Mouse (Mus musculus): ENCODE results near the gene 6030452D12Rik. TPM values are rescaled to one million over a fixed set of nuclear protein-coding genes. Genes with fewer than 3 reads are reported as not detected.

Gene 6030452D12Rik
- polyA plus RNA-seq, 1 experiment from 2014 or later: not detected

DNA sequence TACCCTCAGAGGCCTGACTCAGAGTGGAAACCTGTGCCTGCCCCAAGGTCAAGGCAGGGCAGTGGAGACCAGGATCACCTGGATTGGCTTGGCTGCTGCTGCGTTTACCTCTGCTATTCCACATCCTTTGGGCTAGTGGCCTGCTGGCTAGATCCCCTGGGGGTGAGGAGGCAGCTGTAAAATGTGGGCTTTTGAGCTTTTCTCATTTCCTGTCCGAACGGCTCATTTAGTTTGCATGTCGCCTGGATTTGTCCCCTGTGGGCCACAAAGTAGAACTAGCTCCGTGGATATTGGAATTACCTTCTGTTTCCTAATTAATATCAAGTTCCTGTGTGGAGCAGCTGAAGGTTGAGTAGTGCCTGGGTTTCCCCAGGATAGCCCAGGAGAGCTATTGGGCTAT, 38.9 kb downstream of the 6030452D12Rik start:
- no peaks in the 10 kb centered on the region for H3K27me3 ChIP-seq (replicated peaks)
- WGBS: 67% methylated on average over 5 of the region's 5 CpGs
- H3K4me3 ChIP-seq: no peak overlapping the region
- ATAC-seq (ENCODE audit: insufficient number of reproducible peaks, low FRiP score): no peak
- no peaks in the 10 kb centered on the region for H3K9me3 ChIP-seq (replicated peaks)
- no peak overlapping the region for H3K4me2 ChIP-seq
- no peaks in the 10 kb centered on the region for H3K4me1 ChIP-seq (replicated peaks)
- H3K9ac ChIP-seq: no peak overlapping the region
- no peak overlapping the region for H3K27ac ChIP-seq (ENCODE audit: poor library complexity, severe bottlenecking)
- H3K36me3 ChIP-seq: peaks cover 78% of the 10 kb centered on the region

DNA sequence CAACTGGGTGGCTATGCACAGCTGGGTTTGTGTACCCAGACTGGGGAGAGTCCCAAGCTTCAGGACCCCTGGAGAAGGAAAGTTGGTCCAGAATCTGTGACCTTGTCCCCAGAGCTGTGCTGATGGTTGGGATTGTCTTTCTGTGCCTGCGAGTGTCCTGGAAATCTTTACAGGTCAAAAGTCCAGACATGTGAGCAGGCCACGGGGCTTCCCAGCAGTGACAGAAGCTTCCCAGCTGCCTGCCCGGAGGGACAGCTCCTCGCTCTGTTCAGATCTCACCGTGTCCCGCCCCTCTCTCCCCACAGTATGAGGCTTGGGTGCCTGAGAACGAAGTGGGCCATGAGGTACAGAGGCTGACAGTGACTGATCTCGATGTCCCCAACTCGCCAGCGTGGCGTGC, 40.7 kb downstream of the 6030452D12Rik start:
- Histone ChIP-seq H3K36me3 (peaks cover 96% of the 10 kb centered on the region), H3K27ac (ENCODE audit: poor library complexity, severe bottlenecking) (no peak overlapping the region), H3K9ac (no peak overlapping the region), H3K27me3 (replicated peaks) (no peaks in the 10 kb centered on the region), H3K4me3 (no peak overlapping the region), H3K9me3 (replicated peaks) (no peaks in the 10 kb centered on the region), H3K4me1 (replicated peaks) (no peaks in the 10 kb centered on the region), H3K4me2 (no peak overlapping the region)
- no peak for ATAC-seq (ENCODE audit: insufficient number of reproducible peaks, low FRiP score)
- 76% methylated on average over 11 of the region's 11 CpGs for WGBS

DNA sequence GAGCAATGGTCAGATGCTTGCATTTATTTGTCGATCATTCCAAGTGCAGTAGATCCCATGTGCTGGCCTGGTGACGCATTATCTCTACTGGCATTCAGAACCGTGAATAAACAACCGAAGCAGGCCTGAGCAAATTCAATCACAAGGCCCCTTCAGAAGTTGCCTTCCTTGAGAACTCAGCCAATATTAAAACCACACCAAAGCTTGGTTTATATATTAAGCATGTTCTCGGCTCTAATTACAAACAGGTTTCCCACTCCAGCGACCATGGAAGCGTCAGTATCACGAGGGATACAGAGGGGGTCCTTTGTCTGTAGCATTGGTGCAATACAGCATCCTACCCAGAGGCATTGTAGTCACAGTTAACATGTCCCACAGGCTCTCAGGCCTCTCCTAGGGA, 42.7 kb downstream of the 6030452D12Rik start:
- no peak overlapping the region for H3K9ac ChIP-seq
- 80% methylated on average over 8 of the region's 8 CpGs for WGBS
- ATAC-seq (ENCODE audit: insufficient number of reproducible peaks, low FRiP score): no peak
- H3K4me2 ChIP-seq: no peak overlapping the region
- no peak overlapping the region for H3K27ac ChIP-seq (ENCODE audit: poor library complexity, severe bottlenecking)
- H3K27me3 ChIP-seq (replicated peaks): no peaks in the 10 kb centered on the region
- no peaks in the 10 kb centered on the region for H3K9me3 ChIP-seq (replicated peaks)
- no peaks in the 10 kb centered on the region for H3K4me1 ChIP-seq (replicated peaks)
- peaks cover 95% of the 10 kb centered on the region for H3K36me3 ChIP-seq
- no peak overlapping the region for H3K4me3 ChIP-seq

DNA sequence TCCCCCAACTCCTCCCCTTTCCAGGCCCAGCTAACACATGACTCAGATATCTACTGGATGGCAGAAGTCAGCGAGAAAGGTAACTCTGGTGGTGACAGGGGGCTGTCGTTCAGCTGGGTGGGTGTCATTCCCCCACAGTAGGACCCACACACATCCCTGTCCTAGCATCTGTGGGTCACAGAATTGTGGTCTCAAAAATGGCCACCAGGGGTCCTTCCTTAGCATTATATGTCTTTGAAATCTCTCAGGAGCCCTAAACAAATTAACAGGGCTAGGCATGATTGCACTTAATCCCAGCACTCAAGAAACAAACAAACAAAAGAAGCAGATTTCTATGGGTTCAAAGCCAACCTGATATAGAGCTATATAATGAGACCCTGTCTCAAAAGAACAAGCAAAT, 44.8 kb downstream of the 6030452D12Rik start:
- Histone ChIP-seq H3K4me3 (no peak overlapping the region), H3K27ac (ENCODE audit: poor library complexity, severe bottlenecking) (no peak overlapping the region), H3K9me3 (replicated peaks) (no peaks in the 10 kb centered on the region), H3K4me2 (no peak overlapping the region), H3K9ac (no peak overlapping the region), H3K36me3 (peaks cover 80% of the 10 kb centered on the region), H3K27me3 (replicated peaks) (no peaks in the 10 kb centered on the region), H3K4me1 (replicated peaks) (no peaks in the 10 kb centered on the region)
- no peak for ATAC-seq (ENCODE audit: insufficient number of reproducible peaks, low FRiP score)
- WGBS: 84% methylated on average over 2 of the region's 2 CpGs

DNA sequence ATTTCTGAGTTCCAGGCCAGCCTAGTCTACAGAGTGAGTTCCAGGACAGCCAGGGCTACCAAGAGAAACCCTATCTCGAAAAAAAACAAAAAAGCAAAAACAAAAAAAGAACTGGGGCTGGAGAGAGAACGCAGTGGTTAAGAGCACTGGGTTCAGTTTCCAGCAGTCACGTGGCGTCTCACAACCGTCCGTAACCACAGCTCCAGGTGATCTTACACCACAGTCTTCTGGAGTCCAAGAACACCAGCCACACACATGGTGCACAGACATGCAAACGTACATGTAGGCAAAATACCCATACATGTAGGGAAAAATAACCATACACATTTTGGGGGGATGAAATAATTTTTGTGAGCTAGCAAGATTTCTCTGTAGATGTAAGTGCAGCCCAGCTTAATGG, 46.4 kb downstream of the 6030452D12Rik start:
- ATAC-seq (ENCODE audit: insufficient number of reproducible peaks, low FRiP score): no peak
- no peak overlapping the region for H3K27ac ChIP-seq (ENCODE audit: poor library complexity, severe bottlenecking)
- H3K27me3 ChIP-seq (replicated peaks): no peaks in the 10 kb centered on the region
- H3K9me3 ChIP-seq (replicated peaks): no peaks in the 10 kb centered on the region
- peaks cover 76% of the 10 kb centered on the region for H3K36me3 ChIP-seq
- H3K4me2 ChIP-seq: no peak overlapping the region
- 87% methylated on average over 7 of the region's 7 CpGs for WGBS
- H3K4me1 ChIP-seq (replicated peaks): no peaks in the 10 kb centered on the region
- H3K9ac ChIP-seq: no peak overlapping the region
- no peak overlapping the region for H3K4me3 ChIP-seq

DNA sequence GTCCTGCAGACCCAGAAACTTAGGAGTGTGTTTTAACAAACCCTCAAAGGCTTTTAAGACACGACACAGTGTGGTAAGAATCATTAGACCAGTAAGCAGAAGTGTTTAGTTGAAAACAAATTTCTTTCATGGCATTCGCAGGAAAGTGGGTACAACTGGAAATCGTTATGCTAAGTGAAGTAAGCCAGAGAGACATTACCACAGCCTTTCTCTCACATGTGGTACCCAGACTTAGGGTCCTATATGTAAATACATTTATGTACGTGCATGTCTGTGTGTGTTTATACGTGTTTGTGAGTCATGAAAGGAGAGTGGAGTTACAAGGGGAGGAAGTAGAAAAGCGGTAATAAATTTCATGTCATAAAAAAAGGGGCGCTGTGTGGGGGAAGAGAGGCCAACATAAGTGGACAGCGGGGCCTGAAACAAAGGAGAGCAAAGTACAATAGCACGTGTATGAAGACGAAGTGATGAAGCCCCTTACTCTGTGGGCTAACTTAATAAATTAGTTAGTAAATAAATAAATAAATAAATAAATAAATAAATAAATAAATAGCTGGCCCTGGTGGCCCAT, 48.1 kb downstream of the 6030452D12Rik start:
- no peak overlapping the region for H3K4me3 ChIP-seq
- H3K9me3 ChIP-seq (replicated peaks): no peaks in the 10 kb centered on the region
- 83% methylated on average over 10 of the region's 10 CpGs for WGBS
- no peak overlapping the region for H3K4me2 ChIP-seq
- H3K9ac ChIP-seq: no peak overlapping the region
- peaks cover 79% of the 10 kb centered on the region for H3K36me3 ChIP-seq
- H3K4me1 ChIP-seq (replicated peaks): no peaks in the 10 kb centered on the region
- no peak overlapping the region for H3K27ac ChIP-seq (ENCODE audit: poor library complexity, severe bottlenecking)
- ATAC-seq (ENCODE audit: insufficient number of reproducible peaks, low FRiP score): no peak
- no peaks in the 10 kb centered on the region for H3K27me3 ChIP-seq (replicated peaks)

DNA sequence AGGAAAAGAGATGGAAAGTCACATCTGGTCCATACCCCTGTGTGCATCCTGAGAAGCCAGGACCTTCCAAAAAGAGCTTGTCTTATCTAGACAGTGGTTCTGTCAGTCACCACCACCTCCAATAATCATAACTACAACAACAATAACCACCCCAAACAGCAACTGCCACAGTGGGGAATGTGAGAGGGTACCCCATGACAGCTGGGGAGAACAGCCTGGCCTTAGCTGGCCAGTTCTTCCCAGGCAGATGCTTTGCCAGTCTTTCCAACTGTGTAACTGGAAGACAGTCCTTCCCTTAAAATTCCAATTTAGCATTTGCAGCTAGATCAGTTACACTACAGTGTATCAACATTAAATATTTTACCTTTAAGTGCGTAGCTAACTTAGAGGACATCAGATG, 50.6 kb downstream of the 6030452D12Rik start:
- H3K9ac ChIP-seq: no peak overlapping the region
- no peaks in the 10 kb centered on the region for H3K27me3 ChIP-seq (replicated peaks)
- no peaks in the 10 kb centered on the region for H3K4me1 ChIP-seq (replicated peaks)
- no peak overlapping the region for H3K4me3 ChIP-seq
- peaks cover 77% of the 10 kb centered on the region for H3K36me3 ChIP-seq
- no peak overlapping the region for H3K27ac ChIP-seq (ENCODE audit: poor library complexity, severe bottlenecking)
- WGBS: 96% methylated on average over 1 of the region's 1 CpGs
- H3K4me2 ChIP-seq: no peak overlapping the region
- H3K9me3 ChIP-seq (replicated peaks): peaks cover 5% of the 10 kb centered on the region
- no peak for ATAC-seq (ENCODE audit: insufficient number of reproducible peaks, low FRiP score)

DNA sequence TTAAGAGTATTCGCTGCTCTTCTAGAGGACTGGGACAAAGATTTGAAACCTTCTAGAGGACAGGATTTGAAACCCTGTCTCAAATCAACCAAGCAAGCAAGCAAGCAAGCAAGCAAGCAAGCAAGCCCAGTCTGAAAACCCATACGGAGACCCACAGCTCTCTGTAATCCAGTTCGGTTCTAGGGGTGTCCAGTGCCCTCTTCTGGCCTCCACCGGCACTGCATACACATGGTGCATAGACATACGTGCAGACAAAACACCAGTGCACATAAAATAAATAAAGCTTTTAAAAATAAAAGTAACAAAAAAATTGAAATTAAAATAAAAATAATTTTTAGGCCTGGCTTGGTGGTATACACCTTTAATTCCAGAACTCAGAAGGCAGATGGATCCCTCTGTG, 53.7 kb downstream of the 6030452D12Rik start:
- H3K4me3 ChIP-seq: no peak overlapping the region
- no peak for ATAC-seq (ENCODE audit: insufficient number of reproducible peaks, low FRiP score)
- H3K36me3 ChIP-seq: peaks cover 78% of the 10 kb centered on the region
- 95% methylated on average over 5 of the region's 5 CpGs for WGBS
- H3K27ac ChIP-seq (ENCODE audit: poor library complexity, severe bottlenecking): no peak overlapping the region
- no peaks in the 10 kb centered on the region for H3K27me3 ChIP-seq (replicated peaks)
- peaks cover 9% of the 10 kb centered on the region for H3K9me3 ChIP-seq (replicated peaks)
- H3K4me2 ChIP-seq: no peak overlapping the region
- no peaks in the 10 kb centered on the region for H3K4me1 ChIP-seq (replicated peaks)
- no peak overlapping the region for H3K9ac ChIP-seq

DNA sequence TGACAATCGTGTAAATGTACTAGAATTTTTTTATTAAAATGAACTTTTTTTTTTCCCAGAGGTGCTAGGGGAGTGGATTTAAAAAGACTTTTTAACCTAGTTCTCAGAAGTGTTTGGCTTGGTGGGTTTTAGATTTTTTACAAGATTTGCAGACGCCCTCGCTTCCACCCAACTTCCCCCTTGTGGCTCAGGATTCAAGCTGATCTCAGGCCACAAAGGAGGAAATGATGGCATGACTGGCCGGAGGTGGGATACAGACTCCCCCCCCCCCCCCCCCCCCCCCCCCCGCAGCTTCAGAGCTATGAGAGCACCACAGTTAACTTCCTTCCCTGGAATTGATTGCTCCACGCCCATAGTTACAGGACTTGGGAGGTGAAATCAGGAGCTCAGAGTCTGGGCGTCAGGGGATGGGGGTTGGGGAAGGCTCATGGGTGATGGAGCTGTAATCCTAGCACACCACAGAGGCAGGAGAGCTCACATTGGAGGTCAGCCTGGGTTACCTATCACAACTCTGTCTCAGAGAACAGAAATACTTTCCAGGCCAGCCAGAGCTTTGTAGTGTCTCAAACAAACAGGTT, 55.8 kb downstream of the 6030452D12Rik start:
- no peaks in the 10 kb centered on the region for H3K27me3 ChIP-seq (replicated peaks)
- 71% methylated on average over 6 of the region's 7 CpGs for WGBS
- peaks cover 7% of the 10 kb centered on the region for H3K4me1 ChIP-seq (replicated peaks)
- no peak for ATAC-seq (ENCODE audit: insufficient number of reproducible peaks, low FRiP score)
- peaks cover 68% of the 10 kb centered on the region for H3K36me3 ChIP-seq
- H3K4me3 ChIP-seq: no peak overlapping the region
- H3K9me3 ChIP-seq (replicated peaks): peaks cover 9% of the 10 kb centered on the region
- H3K27ac ChIP-seq (ENCODE audit: poor library complexity, severe bottlenecking): no peak overlapping the region
- H3K9ac ChIP-seq: no peak overlapping the region
- H3K4me2 ChIP-seq: no peak overlapping the region

Other genes with a start within 250 kb of the 6030452D12Rik start
- 2.5 and 2.8 TPM in 2 replicates for gene Smpd3, start 162.5 kb upstream of the 6030452D12Rik start, polyA plus RNA-seq (2016; fragmentation: Nextera tagmentation; extraction: Ambion mirVana)
- gene Zfp90, start 85.2 kb upstream of the 6030452D12Rik start, polyA plus RNA-seq (2016; fragmentation: Nextera tagmentation; extraction: Ambion mirVana): 13.8 and 14.1 TPM in 2 replicates
- gene Cdh3, start 10.4 kb downstream of the 6030452D12Rik start, polyA plus RNA-seq (2016; fragmentation: Nextera tagmentation; extraction: Ambion mirVana): 39.9 and 41.0 TPM in 2 replicates
- 2.8 and 4.1 TPM in 2 replicates for gene Gm10073, start 72.9 kb downstream of the 6030452D12Rik start, polyA plus RNA-seq (2016; fragmentation: Nextera tagmentation; extraction: Ambion mirVana)
- 0.87 and 1.4 TPM in 2 replicates for gene Cdh1, start 102.8 kb downstream of the 6030452D12Rik start, polyA plus RNA-seq (2016; fragmentation: Nextera tagmentation; extraction: Ambion mirVana)
- gene Tango6, start 182.5 kb downstream of the 6030452D12Rik start, polyA plus RNA-seq (2016; fragmentation: Nextera tagmentation; extraction: Ambion mirVana): 8.9 and 9.1 TPM in 2 replicates

All from heart, embryonic 12.5 days (tissue).